Mouse (Mus musculus) embryo, embryonic 11.5 days (tissue): ENCODE measurements around the gene Myadml2.

Source experiments
- DNase-seq: peaks from one replicate; pipeline ENCODE4 v3.0.0-alpha.2; 2012; ENCODE audit warnings: low read depth, low spot score

The Myadml2 gene

GRCm38 (mm10) chr11:120612763-120613162 lies 35.2 kb downstream of the Myadml2 start:
- DNase-seq = no peak

DNA sequence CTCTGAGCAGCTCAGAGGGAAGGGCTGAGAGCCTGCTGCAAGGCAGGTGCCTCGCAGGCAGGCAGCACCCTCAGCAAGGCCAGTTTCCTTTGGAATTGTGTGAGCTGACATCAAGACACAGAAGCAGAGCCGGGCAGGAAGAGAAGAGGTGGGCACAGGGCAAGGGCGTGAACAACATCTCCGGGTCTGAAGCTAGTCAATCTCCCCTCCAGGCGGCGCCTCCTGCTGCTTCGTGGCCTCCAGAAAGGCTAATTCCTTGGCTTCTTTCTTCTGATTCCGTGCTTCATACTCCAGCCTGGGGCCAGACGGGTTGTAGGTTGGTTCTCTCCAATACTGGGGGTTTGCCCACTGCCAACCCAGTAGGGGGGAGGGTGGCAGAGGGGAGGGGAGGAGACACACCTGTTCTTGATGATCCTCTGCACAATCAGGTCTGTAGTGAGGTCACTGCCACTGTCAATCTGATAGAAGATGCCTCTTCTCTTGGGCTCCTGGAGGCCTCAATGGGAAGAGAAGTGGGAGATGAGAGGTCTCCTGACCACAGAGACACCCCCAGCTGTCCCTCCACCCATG lies 37.4 kb downstream of the Myadml2 start:
- DNase-seq = no peak

DNA sequence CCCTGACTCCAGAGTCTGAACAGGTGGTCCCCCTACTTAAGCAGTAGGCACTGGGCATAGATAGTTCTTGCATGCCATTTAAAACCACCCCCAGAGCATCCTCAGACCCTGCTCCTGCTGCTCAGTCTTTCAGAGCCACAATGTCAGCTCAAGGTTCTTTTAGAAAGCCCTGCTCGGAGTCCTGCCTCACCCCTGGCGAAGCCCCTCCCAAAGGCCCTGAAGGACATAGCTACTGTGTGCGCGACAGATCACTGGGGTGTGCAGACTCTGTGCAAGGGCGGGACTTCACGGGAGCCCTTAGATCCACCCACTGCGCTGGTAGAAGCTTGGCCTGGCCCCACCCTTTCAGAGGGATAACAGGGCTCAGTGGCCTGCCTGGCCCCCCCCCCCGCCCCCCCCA lies 38.7 kb downstream of the Myadml2 start:
- no peak for DNase-seq

GRCm38 (mm10) chr11:120608241-120609034 lies 39.5 kb downstream of the Myadml2 start, which contains the start of gene Npb:
Gene Npb (plus strand): TSS chr11:120608477.
- no peak for DNase-seq

GRCm38 (mm10) chr11:120606764-120607163 lies 41.2 kb downstream of the Myadml2 start:
- DNase-seq = no peak

GRCm38 (mm10) chr11:120605667-120606066 lies 42.3 kb downstream of the Myadml2 start:
- no peak for DNase-seq

DNA sequence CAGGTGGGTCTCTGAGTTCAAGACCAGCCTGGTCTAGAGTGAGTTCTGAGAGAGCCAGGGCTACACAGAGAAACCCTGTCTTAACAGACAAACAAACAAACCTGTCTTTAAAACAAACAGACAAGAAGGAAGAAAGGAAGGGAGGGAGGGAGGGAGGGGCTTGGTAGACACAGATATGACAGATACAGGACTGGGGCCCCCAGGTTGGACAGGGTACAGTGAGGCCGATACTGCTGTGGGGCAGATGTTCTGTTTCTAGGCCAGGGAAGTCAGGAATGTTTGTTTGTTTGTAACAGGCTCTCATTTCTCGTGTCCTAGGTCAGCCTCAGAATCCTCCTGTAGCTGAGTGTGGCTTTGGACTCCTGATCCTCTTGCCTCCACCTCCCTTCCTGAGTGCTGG lies 44.4 kb downstream of the Myadml2 start:
- DNase-seq = no peak

- DNase-seq = no peak
Measured at GRCm38 (mm10) chr11:120600716-120601115, 47.2 kb downstream of the Myadml2 start.

DNA sequence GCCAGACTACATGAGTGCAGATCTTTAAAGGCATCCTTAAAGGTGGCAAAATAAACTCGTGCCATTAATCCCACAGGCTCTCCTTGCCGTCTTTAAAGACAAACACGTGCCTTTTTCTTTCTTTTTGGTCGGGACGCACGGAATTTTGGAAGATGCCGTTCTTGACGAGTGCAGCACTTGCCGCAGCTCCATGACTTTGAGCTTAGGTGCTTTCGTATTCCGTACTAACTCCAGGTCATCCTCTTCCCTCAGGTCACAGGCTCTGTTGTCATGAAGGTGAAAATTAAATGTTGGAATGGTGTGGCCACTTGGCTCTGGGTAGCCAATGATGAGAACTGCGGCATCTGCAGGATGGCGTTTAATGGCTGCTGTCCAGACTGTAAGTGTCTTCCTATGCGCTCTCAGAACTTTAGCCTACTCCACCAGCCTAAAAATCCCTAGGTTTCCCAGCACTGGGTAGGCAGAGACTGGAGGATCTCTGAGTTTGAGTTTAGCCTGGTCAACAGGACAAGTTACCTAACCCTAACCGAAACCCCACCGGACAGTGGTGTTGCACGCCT lies 48.9 kb downstream of the Myadml2 start:
- DNase-seq = no peak

- peak; percentile 92 for DNase-seq
Measured at GRCm38 (mm10) chr11:120598283-120598989, 49.5 kb downstream of the Myadml2 start, which contains the start of the genes Alyref and Anapc11. Gene Alyref (minus strand): TSS chr11:120598365. Gene Anapc11 (plus strand): TSS chr11:120598421.

DNA sequence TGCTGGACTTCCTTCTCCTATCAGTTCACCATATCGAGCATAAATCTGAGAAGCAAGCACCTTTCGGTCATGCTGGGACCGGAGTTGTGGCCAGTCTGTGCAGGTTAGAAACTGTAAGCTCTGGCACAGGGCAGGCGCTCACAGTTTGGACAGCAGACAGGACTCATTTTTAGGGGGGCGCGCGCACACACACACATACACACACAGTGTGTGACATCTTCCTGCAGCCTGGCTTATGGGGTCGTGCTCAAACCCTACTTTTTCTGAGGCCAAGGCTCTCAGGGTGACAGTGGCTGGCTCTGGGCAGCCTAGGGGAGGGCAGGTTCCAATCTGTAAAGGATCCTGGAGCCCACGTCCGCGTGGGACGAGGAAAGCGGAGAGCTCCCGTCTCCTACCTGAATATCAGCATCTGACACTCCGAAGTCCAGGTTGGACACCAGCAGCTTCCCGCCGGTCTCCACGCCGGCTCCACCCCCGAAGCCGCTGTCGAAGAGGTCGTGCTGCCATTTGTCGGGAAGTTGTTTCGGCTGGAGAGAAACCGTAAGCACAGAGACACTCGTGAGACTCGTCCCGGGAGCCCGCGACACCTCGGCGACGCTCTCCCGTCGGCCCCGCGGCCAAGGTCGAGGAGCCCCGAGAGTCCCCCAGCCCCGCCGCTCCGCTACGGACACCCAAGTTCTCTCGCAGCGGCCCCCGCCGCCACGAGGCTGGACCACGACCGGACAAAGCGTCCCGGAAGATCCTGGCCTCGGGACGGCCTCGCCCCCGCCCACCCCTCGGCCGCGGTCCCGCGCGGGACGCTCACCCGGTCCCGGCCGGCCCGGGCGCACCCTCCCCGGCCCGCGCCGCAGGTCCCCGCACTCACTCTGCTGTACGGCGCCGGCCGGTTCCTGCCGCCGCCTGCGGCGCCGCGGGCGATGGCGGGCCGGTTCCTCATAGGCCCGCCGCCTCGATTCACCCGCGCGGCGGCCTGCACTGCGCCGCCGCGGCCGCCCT lies 50.4 kb downstream of the Myadml2 start:
- no peak for DNase-seq
